Mouse (Mus musculus): ENCODE results near the gene Nfib. TPM values are rescaled to one million over a fixed set of nuclear protein-coding genes. Genes with fewer than 3 reads are reported as not detected.

The Nfib gene
- total and polyA plus RNA-seq, 3 experiments: 0.04 to 0.11 (median 0.09) TPM

DNA sequence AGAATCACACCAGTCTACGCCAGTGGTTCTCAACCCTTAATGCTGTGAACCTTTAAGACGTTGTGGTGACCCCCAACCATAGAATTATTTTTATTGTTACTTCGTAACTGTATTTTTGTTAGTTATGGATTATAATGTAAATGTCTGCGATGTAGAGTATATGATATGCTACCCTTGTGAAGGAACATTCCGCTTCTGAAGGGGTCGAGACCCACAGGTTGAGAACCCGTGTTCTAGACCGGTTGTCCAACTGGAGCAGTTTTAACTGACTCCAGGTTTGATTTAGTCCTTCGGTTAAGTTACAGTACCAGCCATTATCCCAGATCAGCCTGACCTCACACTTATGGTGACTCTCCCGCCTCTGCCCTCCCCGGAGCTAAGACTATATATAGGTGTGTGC lies 70.4 kb downstream of the Nfib start:
- H3K27ac ChIP-seq (ENCODE audit: insufficient read depth, low read depth): no peak overlapping the region
- no peak for DNase-seq (ENCODE audit: extremely low read depth)
- H3K9me3 ChIP-seq (replicated peaks; ENCODE audit: low read length): no peaks in the 10 kb centered on the region
- dilution Hi-C loops (cut with MboI; ENCODE audit: extremely low pct_ligation_motif_present, extremely low pct_unique_long_range_greater_than_20kb, low sequenced_read_pairs) (no loop called here), in situ Hi-C loops (cut with MboI; ENCODE audit: low pct_ligation_motif_present, low pct_unique_long_range_greater_than_20kb, low sequenced_read_pairs) (loop anchor here (25.0 kb wide), 1 partner anchor 177 kb away; no protein-coding TSS in a partner anchor)
- TF ChIP-seq ZMIZ1 (IDR thresholded peaks at IDR 0.05; ENCODE audit: low read depth, low read length) (no peak), CHD2 (IDR thresholded peaks at IDR 0.05; ENCODE audit: low read length) (peak; percentile 67; the same call in 1 of the 2 replicates)
- peaks cover 0 to 8% of the 10 kb centered on the region in 2 experiments; a peak in 2 of 4 replicates for H3K4me1 ChIP-seq (ENCODE audit: control insufficient read depth in 1 of 2, insufficient read depth in 2 of 2)
- H3K36me3 ChIP-seq (replicated peaks in 1 of 2; ENCODE audit: control insufficient read depth in 1 of 2, insufficient read depth in 1 of 2, low read length in 1 of 2): no peaks in the 10 kb centered on the region
- no peak overlapping the region for H3K9ac ChIP-seq (ENCODE audit: insufficient read depth, low read depth)
- no peak overlapping the region for H3K4me3 ChIP-seq (replicated peaks in 1 of 3; ENCODE audit: low read depth in 2 of 3, low read length in 2 of 3, poor library complexity in 1 of 3)
- no peaks in the 10 kb centered on the region for H3K79me2 ChIP-seq (replicated peaks; ENCODE audit: control insufficient read depth, extremely low read depth, insufficient read depth, poor library complexity, severe bottlenecking)
- H3K27me3 ChIP-seq (replicated peaks): no peaks in the 10 kb centered on the region
- H3K4me2 ChIP-seq (ENCODE audit: insufficient read depth, low read depth, poor library complexity, severe bottlenecking): no peak overlapping the region

DNA sequence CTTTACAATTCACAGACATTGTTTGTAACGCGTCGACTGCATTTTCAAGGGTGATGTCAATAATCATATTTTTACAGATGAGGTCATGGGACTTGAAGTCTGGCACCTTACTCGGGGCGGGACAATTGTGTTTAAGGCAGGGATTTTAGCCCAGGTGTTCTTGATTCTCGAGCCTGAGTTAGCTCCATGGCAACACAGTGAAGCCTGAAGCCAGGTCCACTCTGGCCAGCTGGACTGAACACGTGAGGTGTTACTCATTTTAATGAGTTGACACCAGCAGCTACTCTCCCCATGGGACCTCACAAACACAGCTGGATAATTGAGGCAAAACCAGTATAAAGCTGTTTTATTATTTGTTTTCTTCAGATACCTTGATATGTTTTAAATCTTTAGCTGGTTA lies 71.2 kb downstream of the Nfib start:
- no peaks in the 10 kb centered on the region for H3K9me3 ChIP-seq (replicated peaks; ENCODE audit: low read length)
- no peak overlapping the region for H3K4me2 ChIP-seq (ENCODE audit: insufficient read depth, low read depth, poor library complexity, severe bottlenecking)
- DNase-seq (ENCODE audit: extremely low read depth): no peak
- TF ChIP-seq RAD21 (IDR thresholded peaks at IDR 0.05; ENCODE audit: low read depth, low read length) (no peak), USF2 (conservative IDR thresholded peaks at IDR 0.05; ENCODE audit: low read depth, low read length) (no peak), UBTF (IDR thresholded peaks at IDR 0.05; ENCODE audit: low read depth, low read length) (no peak), POLR2A (IDR thresholded peaks at IDR 0.05; ENCODE audit: low read depth, low read length) (no peak), CHD2 (IDR thresholded peaks at IDR 0.05; ENCODE audit: low read length) (no peak), SMC3 (IDR thresholded peaks at IDR 0.05; ENCODE audit: low read depth, low read length) (no peak), MAZ (IDR thresholded peaks at IDR 0.05; ENCODE audit: low read depth, low read length) (no peak), MXI1 (IDR thresholded peaks at IDR 0.05; ENCODE audit: low read depth, low read length) (no peak)
- H3K27me3 ChIP-seq (replicated peaks): no peaks in the 10 kb centered on the region
- no peaks in the 10 kb centered on the region for H3K79me2 ChIP-seq (replicated peaks; ENCODE audit: control insufficient read depth, extremely low read depth, insufficient read depth, poor library complexity, severe bottlenecking)
- H3K4me1 ChIP-seq (ENCODE audit: control insufficient read depth in 1 of 2, insufficient read depth in 2 of 2): peaks cover 0 to 8% of the 10 kb centered on the region in 2 experiments; a peak in 2 of 4 replicates
- H3K27ac ChIP-seq (ENCODE audit: insufficient read depth, low read depth): no peak overlapping the region
- dilution Hi-C loops (cut with MboI; ENCODE audit: extremely low pct_ligation_motif_present, extremely low pct_unique_long_range_greater_than_20kb, low sequenced_read_pairs): no loop called here
- in situ Hi-C loops (cut with MboI; ENCODE audit: low pct_ligation_motif_present, low pct_unique_long_range_greater_than_20kb, low sequenced_read_pairs): loop anchor here (25.0 kb wide), 1 partner anchor 178 kb away; no protein-coding TSS in a partner anchor
- no peak overlapping the region for H3K9ac ChIP-seq (ENCODE audit: insufficient read depth, low read depth)
- H3K36me3 ChIP-seq (replicated peaks in 1 of 2; ENCODE audit: control insufficient read depth in 1 of 2, insufficient read depth in 1 of 2, low read length in 1 of 2): no peaks in the 10 kb centered on the region
- no peak overlapping the region for H3K4me3 ChIP-seq (replicated peaks in 1 of 3; ENCODE audit: low read depth in 2 of 3, low read length in 2 of 3, poor library complexity in 1 of 3)

DNA sequence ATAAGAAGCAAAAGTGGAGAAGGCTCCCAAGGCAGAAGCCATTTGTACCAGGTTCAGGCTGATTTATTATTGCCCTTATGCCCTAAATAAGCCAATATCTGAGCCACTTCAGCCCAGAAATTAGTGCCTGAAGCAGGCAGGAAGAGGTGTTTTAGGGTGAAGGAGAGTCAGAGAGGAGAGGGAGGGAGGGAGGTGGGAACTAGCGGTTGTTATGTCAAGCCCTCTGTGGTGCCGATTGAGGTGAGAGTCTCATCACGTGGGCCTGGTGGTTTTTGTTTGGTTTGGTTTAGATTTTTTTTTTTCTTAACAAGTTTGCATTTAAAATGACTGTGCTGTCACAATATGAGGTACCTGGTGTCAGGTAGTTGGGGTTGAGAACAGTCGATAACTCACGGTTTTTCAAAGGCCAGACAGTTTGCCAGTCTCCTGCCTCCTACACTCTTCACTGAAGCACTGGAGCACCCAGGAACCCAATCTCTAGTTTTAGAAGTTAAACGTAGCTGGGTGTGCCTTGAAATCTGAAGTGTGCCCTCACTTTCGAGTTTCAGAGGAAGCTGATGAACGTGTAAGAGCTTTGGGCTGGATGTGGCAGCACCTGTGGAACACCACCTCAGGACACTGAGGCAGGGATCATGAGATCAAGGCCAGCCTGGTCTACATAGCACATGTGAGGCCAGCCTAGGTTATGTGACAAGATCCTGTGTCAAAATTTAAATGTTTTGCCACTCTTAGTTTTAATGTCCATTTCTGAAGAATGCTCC lies 81.1 kb downstream of the Nfib start:
- no peak overlapping the region for H3K4me3 ChIP-seq (replicated peaks in 1 of 3; ENCODE audit: low read depth in 2 of 3, low read length in 2 of 3, poor library complexity in 1 of 3)
- dilution Hi-C loops (cut with MboI; ENCODE audit: extremely low pct_ligation_motif_present, extremely low pct_unique_long_range_greater_than_20kb, low sequenced_read_pairs): no loop called here
- TF ChIP-seq ELF1 (IDR thresholded peaks at IDR 0.05; ENCODE audit: low read depth, low read length): no peak
- no peak for TF ChIP-seq HCFC1 (IDR thresholded peaks at IDR 0.05; ENCODE audit: low read depth, low read length)
- no peak for TF ChIP-seq SIN3A (IDR thresholded peaks at IDR 0.05; ENCODE audit: low read length)
- no peak for TF ChIP-seq NELFE (IDR thresholded peaks at IDR 0.05; ENCODE audit: low read depth, low read length)
- TF ChIP-seq MAZ (IDR thresholded peaks at IDR 0.05; ENCODE audit: low read depth, low read length): no peak
- H3K9ac ChIP-seq (ENCODE audit: insufficient read depth, low read depth): no peak overlapping the region
- no peaks in the 10 kb centered on the region for H3K79me2 ChIP-seq (replicated peaks; ENCODE audit: control insufficient read depth, extremely low read depth, insufficient read depth, poor library complexity, severe bottlenecking)
- H3K36me3 ChIP-seq (replicated peaks in 1 of 2; ENCODE audit: control insufficient read depth in 1 of 2, insufficient read depth in 1 of 2, low read length in 1 of 2): no peaks in the 10 kb centered on the region
- H3K4me1 ChIP-seq (ENCODE audit: control insufficient read depth in 1 of 2, insufficient read depth in 2 of 2): peaks cover 0 to 7% of the 10 kb centered on the region in 2 experiments; a peak in 2 of 4 replicates
- H3K4me2 ChIP-seq (ENCODE audit: insufficient read depth, low read depth, poor library complexity, severe bottlenecking): no peak overlapping the region
- in situ Hi-C loops (cut with MboI; ENCODE audit: low pct_ligation_motif_present, low pct_unique_long_range_greater_than_20kb, low sequenced_read_pairs): loop anchor here (25.0 kb wide), 1 partner anchor 188 kb away; no protein-coding TSS in a partner anchor
- no peaks in the 10 kb centered on the region for H3K9me3 ChIP-seq (replicated peaks; ENCODE audit: low read length)
- DNase-seq (ENCODE audit: extremely low read depth): no peak
- H3K27ac ChIP-seq (ENCODE audit: insufficient read depth, low read depth): no peak overlapping the region
- H3K27me3 ChIP-seq (replicated peaks): no peaks in the 10 kb centered on the region

All from CH12.LX (cell line).